Mouse (Mus musculus) spleen, postnatal 10 days (tissue): Measurements from ENCODE around the gene Dusp27.
"Not testable (repeated sequence)": the region's sequence is repeated elsewhere in the genome, so short reads cannot be mapped to it uniquely, and the experiment has no call there.

Experiments
- DNase-seq, 2 experiments: peaks; one replicate each; pipeline ENCODE4 v3.0.0; 2021 to 2022; ENCODE audit warnings: low spot score in 2 of 2

The Dusp27 gene

GRCm38 (mm10) chr1:166142369-166142768 is 14.6 kb upstream of the Dusp27 start:
- no peak for DNase-seq

GRCm38 (mm10) chr1:166141868-166142267 is 14.1 kb upstream of the Dusp27 start:
- DNase-seq = not testable (repeated sequence)

- DNase-seq = no peak
These were observed 12.0 kb upstream of the Dusp27 start for GRCm38 (mm10) chr1:166139620-166140184.

GRCm38 (mm10) chr1:166139113-166139512 is 11.4 kb upstream of the Dusp27 start:
- no peak for DNase-seq

- no peak for DNase-seq
These were observed 10.4 kb upstream of the Dusp27 start for GRCm38 (mm10) chr1:166138136-166138535.

- no peak for DNase-seq
These were observed 9.7 kb upstream of the Dusp27 start for GRCm38 (mm10) chr1:166137244-166137938.

GRCm38 (mm10) chr1:166135091-166135740 is 7.5 kb upstream of the Dusp27 start:
- DNase-seq = no peak

GRCm38 (mm10) chr1:166132367-166132766 is 4.6 kb upstream of the Dusp27 start:
- no peak for DNase-seq

GRCm38 (mm10) chr1:166130224-166130860 is 2.6 kb upstream of the Dusp27 start, which contains the start of gene Gpa33:
Gpa33 (plus strand) TSS chr1:166130238.
- DNase-seq = no peak

- no peak for DNase-seq
These were observed 829 bp upstream of the Dusp27 start for GRCm38 (mm10) chr1:166128551-166128950.

- no peak for DNase-seq
These were observed 927 bp downstream of the Dusp27 start for GRCm38 (mm10) chr1:166126795-166127194.

GRCm38 (mm10) chr1:166126290-166126689 is 1.4 kb downstream of the Dusp27 start:
- DNase-seq = no peak

- no peak for DNase-seq
These were observed 2.7 kb downstream of the Dusp27 start for GRCm38 (mm10) chr1:166124932-166125593.

GRCm38 (mm10) chr1:166123751-166124150 is 4.0 kb downstream of the Dusp27 start:
- DNase-seq = no peak

GRCm38 (mm10) chr1:166123045-166123444 is 4.7 kb downstream of the Dusp27 start:
- no peak for DNase-seq

- no peak for DNase-seq
These were observed 5.6 kb downstream of the Dusp27 start for GRCm38 (mm10) chr1:166122114-166122513.

GRCm38 (mm10) chr1:166117866-166118639 is 9.7 kb downstream of the Dusp27 start:
- DNase-seq = no peak

- no peak for DNase-seq
These were observed 12.0 kb downstream of the Dusp27 start for GRCm38 (mm10) chr1:166115719-166116118.

- no peak for DNase-seq
These were observed 12.7 kb downstream of the Dusp27 start for GRCm38 (mm10) chr1:166114986-166115385.

GRCm38 (mm10) chr1:166105464-166105863 is 22.3 kb downstream of the Dusp27 start:
- DNase-seq = no peak

GRCm38 (mm10) chr1:166104858-166105257 is 22.9 kb downstream of the Dusp27 start:
- DNase-seq = no peak
